Mouse (Mus musculus) forebrain, embryonic 11.5 days (tissue): Measurements from ENCODE around the gene Stk10. TPM values are rescaled to one million over a fixed set of nuclear protein-coding genes. Genes with fewer than 3 reads are reported as not detected.

Experiments
- ATAC-seq: fragments of 200-750 bp; cut with Nextera tagmentation; replicated peaks from 2 replicates; pipeline ENCODE4 v1.8.0; 2017; ENCODE audit warnings: moderate TSS enrichment; ENCODE audit not compliant: low FRiP score
- DNase-seq: peaks from one replicate; pipeline ENCODE4 v3.0.0-alpha.2; 2017; ENCODE audit warnings: low spot score
- H3K27ac ChIP-seq: fragments of 300-500 bp; sonication (generic); 2 replicates; pipeline ENCODE4 v1.5.1; 2014; ENCODE audit warnings: low read depth, low read length
- H3K27me3 ChIP-seq: fragments of 300-500 bp; sonication (generic); 2 replicates; pipeline ENCODE4 v1.6.1; 2014; ENCODE audit warnings: mild to moderate bottlenecking, low read length, mixed read lengths; ENCODE audit not compliant: control insufficient read depth, insufficient read depth
- H3K36me3 ChIP-seq: fragments of 300-500 bp; sonication (generic); 2 replicates; pipeline ENCODE4 v1.6.1; 2014; ENCODE audit warnings: mild to moderate bottlenecking, low read length, moderate library complexity, mixed read lengths; ENCODE audit not compliant: control insufficient read depth, insufficient read depth
- H3K4me1 ChIP-seq: fragments of 300-500 bp; sonication (generic); replicated peaks from 2 replicates; pipeline ENCODE4 v1.6.1; 2014; ENCODE audit warnings: low read length, mixed read lengths; ENCODE audit not compliant: control insufficient read depth, insufficient read depth
- H3K4me2 ChIP-seq: fragments of 300-500 bp; sonication (generic); 2 replicates; pipeline ENCODE4 v1.6.1; 2014; ENCODE audit warnings: low read depth, mild to moderate bottlenecking, low read length, moderate library complexity, mixed read lengths; ENCODE audit not compliant: severe bottlenecking
- H3K4me3 ChIP-seq: fragments of 300-500 bp; sonication (generic); 2 replicates; pipeline ENCODE4 v1.5.1; 2014; ENCODE audit warnings: low read depth, low read length
- H3K9ac ChIP-seq: fragments of 300-500 bp; sonication (generic); 2 replicates; pipeline ENCODE4 v1.6.1; 2014; ENCODE audit warnings: low read length
- H3K9me3 ChIP-seq: fragments of 300-500 bp; sonication (generic); 2 replicates; pipeline ENCODE4 v1.6.1; 2016; ENCODE audit warnings: low read length, mixed read lengths; ENCODE audit not compliant: control insufficient read depth
- WGBS: fragments of 180-500 bp; shearing (Covaris S2); extraction: QIAGEN DNeasy Blood & Tissue Kit; methylation state at CpG from one replicate; pipeline ENCODE4 v1.1.7; 2014; 5-methylcytosine and 5-hydroxymethylcytosine counted together
- polyA plus RNA-seq: library from polyadenylated mRNA; unstranded; fragments of >200 nt; fragmentation: Nextera tagmentation; extraction: Ambion mirVana; gene quantifications from 2 replicates; pipeline ENCODE4 v1.2.1, GENCODE M21; 2014

The Stk10 gene
- polyA plus RNA-seq, 1 experiment from 2014 or later = 1.4 TPM

GRCm38 (mm10) chr11:32650236-32650749, 117.2 kb downstream of the Stk10 start:
- no peak overlapping the region for H3K4me3 ChIP-seq
- H3K9ac ChIP-seq = no peak overlapping the region
- no peaks in the 10 kb centered on the region for H3K4me1 ChIP-seq
- no peak overlapping the region for H3K27ac ChIP-seq
- no peaks in the 10 kb centered on the region for H3K27me3 ChIP-seq
- ATAC-seq = no peak
- DNase-seq = no peak
- H3K9me3 ChIP-seq = no peaks in the 10 kb centered on the region
- no peak overlapping the region for H3K4me2 ChIP-seq
- no peaks in the 10 kb centered on the region for H3K36me3 ChIP-seq

GRCm38 (mm10) chr11:32650893-32651590, 117.9 kb downstream of the Stk10 start:
- Histone ChIP-seq H3K9me3 (no peaks in the 10 kb centered on the region), H3K4me1 (no peaks in the 10 kb centered on the region), H3K36me3 (no peaks in the 10 kb centered on the region), H3K9ac (no peak overlapping the region), H3K27ac (no peak overlapping the region), H3K27me3 (no peaks in the 10 kb centered on the region), H3K4me2 (no peak overlapping the region), H3K4me3 (no peak overlapping the region)
- DNase-seq (no peak), ATAC-seq (no peak)
- WGBS = 95% methylated on average over 7 of the region's 7 CpGs

GRCm38 (mm10) chr11:32651723-32652122, 118.6 kb downstream of the Stk10 start:
- no peak overlapping the region for H3K27ac ChIP-seq
- 79% methylated on average over 1 of the region's 1 CpGs for WGBS
- no peaks in the 10 kb centered on the region for H3K4me1 ChIP-seq
- no peaks in the 10 kb centered on the region for H3K36me3 ChIP-seq
- DNase-seq = no peak
- H3K9ac ChIP-seq = no peak overlapping the region
- no peak overlapping the region for H3K4me2 ChIP-seq
- no peaks in the 10 kb centered on the region for H3K27me3 ChIP-seq
- ATAC-seq = no peak
- no peaks in the 10 kb centered on the region for H3K9me3 ChIP-seq
- H3K4me3 ChIP-seq = no peak overlapping the region

GRCm38 (mm10) chr11:32662082-32662656, 129.1 kb downstream of the Stk10 start:
- Histone ChIP-seq H3K9ac (no peak overlapping the region), H3K36me3 (no peaks in the 10 kb centered on the region), H3K4me2 (no peak overlapping the region), H3K4me3 (no peak overlapping the region), H3K9me3 (no peaks in the 10 kb centered on the region), H3K27ac (no peak overlapping the region), H3K4me1 (no peaks in the 10 kb centered on the region), H3K27me3 (no peaks in the 10 kb centered on the region)
- 95% methylated on average over 1 of the region's 1 CpGs for WGBS
- DNase-seq = no peak
- no peak for ATAC-seq

- Histone ChIP-seq H3K9ac (no peak overlapping the region), H3K27ac (no peak overlapping the region), H3K4me1 (0 out of 2 replicates have a peak, but pooled peaks cover 2% of the 10 kb centered on the region), H3K9me3 (no peaks in the 10 kb centered on the region), H3K4me2 (no peak overlapping the region), H3K36me3 (no peaks in the 10 kb centered on the region; the same call in 1 of the 2 replicates), H3K4me3 (no peak overlapping the region), H3K27me3 (no peaks in the 10 kb centered on the region)
- WGBS = 91% methylated on average over 3 of the region's 3 CpGs
- ATAC-seq = no peak
- no peak for DNase-seq
Observed at GRCm38 (mm10) chr11:32665639-32666038, 132.5 kb downstream of the Stk10 start.

- Histone ChIP-seq H3K9ac (no peak overlapping the region), H3K27me3 (no peaks in the 10 kb centered on the region), H3K4me3 (no peak overlapping the region), H3K9me3 (no peaks in the 10 kb centered on the region), H3K27ac (no peak overlapping the region), H3K4me2 (no peak overlapping the region), H3K4me1 (0 out of 2 replicates have a peak, but pooled peaks cover 2% of the 10 kb centered on the region), H3K36me3 (no peaks in the 10 kb centered on the region; the same call in 1 of the 2 replicates)
- no peak for DNase-seq
- ATAC-seq = no peak
Observed at GRCm38 (mm10) chr11:32666983-32667382, 133.9 kb downstream of the Stk10 start.

- no peak for ATAC-seq
- no peaks in the 10 kb centered on the region; the same call in 1 of the 2 replicates for H3K36me3 ChIP-seq
- WGBS = 90% methylated on average over 4 of the region's 4 CpGs
Observed at GRCm38 (mm10) chr11:32671480-32671879, 138.4 kb downstream of the Stk10 start.

More at GRCm38 (mm10) chr11:32671480-32671879, 138.4 kb downstream of the Stk10 start:
- Histone ChIP-seq H3K9ac (no peak overlapping the region), H3K9me3 (no peaks in the 10 kb centered on the region), H3K4me1 (0 out of 2 replicates have a peak, but pooled peaks cover 2% of the 10 kb centered on the region), H3K4me3 (no peak overlapping the region), H3K4me2 (no peak overlapping the region), H3K27me3 (no peaks in the 10 kb centered on the region), H3K27ac (no peak overlapping the region)
- DNase-seq = no peak
